Mouse (Mus musculus): ENCODE measurements at regions not wholly inside any gene's neighbourhood (a gene's known extent, or its start where the extent isn't known, plus 50 kb on each side); places are given as distances from the start of the nearest gene placed in this dataset.

- TF ChIP-seq CTCF (IDR thresholded peaks at IDR 0.05; ENCODE audit: extremely low read depth, insufficient read depth, insufficient read length, insufficient replicate concordance): no peak
- TF ChIP-seq POLR2A (IDR thresholded peaks at IDR 0.05; ENCODE audit: low read depth, low read length): no peak
Measured at GRCm38 (mm10) chr8:89525041-89525440, 481.1 kb upstream of the Sall1 start.
